Mouse (Mus musculus) v-Abl transformed pro-B cells (cell line): Measurements from ENCODE around the gene Chst3.
"Not testable (repeated sequence)": the region's sequence is repeated elsewhere in the genome, so short reads cannot be mapped to it uniquely, and the experiment has no call there.

Source experiments
- in situ Hi-C, 2 experiments: fragments of 400-800 bp; cut with MboI; formaldehyde crosslinking; loops; one replicate each; pipeline ENCODE4 v1.15.1; 2025; ENCODE audit not compliant: unreplicated experiment in 2 of 2

Gene Chst3

DNA sequence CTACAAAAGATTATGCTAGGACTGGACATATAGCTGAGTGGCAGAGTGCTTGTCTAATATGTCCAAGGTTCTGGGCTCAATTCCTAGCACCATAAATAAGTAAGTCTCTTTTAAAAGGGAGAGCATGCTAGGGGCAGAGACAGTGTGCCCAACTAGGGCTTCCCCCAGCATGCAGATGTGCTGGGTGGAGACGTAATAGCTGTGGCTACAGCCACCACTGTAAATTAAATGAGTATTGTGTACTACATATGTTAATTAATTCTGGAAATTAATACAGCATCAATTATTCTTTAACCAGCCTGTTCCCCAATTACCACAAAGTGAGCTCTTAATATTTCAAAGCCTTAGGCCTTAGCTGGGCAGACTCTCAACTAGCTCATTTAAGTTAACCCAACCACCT is 54.2 kb downstream of the Chst3 start:
- in situ Hi-C loops, result no loop called here

DNA sequence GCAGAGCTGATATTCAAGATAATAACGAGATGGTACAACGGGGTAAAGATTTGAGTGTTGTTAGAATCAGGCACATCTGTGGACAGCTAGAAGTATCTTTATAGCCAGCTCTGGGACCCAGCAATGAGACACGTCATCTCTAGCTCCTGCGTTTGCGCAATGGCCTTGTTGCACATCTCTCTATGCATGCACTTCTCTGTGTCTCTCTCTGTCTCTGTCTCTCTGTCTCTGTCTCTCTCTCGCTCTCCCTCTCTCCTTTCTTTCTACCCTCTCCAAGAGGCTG is 56.1 kb downstream of the Chst3 start:
- in situ Hi-C loops, result no loop called here

DNA sequence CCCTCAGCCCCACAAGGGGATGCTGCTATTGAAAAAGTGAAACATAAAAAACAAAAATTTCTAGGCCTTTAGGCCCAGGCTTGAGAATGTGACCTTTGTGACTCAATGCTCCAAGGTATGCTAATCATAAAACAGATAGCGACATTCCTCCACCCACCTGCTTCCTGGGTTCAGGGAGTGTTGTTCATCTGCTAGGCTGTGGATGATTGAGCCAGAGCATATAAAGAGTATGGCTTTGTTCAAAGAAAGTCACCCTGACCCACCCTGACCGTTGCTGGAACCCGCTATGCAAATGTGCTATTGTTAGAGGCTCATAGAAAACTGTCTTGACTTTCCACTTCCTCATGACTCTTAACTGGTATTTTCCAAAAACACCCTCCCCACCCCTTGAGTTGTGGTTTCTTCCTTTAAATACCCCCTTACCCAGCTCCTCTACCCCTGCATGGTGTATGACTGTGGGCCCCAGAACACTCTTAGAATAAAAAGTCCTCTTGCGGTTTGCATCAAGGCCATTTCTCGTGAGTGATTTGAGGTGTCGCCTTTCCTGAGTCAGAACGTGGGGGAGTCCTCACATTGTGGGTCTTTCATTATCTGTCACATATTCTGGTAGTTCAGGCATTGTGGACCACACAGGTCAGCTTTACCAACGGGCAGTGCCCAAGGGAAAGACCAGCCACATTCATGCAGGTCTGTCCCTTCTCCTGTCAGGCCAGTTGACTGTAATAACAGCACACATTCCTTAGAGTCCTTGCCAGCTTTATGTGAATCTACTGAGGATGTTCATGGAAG is 56.7 kb downstream of the Chst3 start:
- in situ Hi-C loops, result not testable (repeated sequence)

DNA sequence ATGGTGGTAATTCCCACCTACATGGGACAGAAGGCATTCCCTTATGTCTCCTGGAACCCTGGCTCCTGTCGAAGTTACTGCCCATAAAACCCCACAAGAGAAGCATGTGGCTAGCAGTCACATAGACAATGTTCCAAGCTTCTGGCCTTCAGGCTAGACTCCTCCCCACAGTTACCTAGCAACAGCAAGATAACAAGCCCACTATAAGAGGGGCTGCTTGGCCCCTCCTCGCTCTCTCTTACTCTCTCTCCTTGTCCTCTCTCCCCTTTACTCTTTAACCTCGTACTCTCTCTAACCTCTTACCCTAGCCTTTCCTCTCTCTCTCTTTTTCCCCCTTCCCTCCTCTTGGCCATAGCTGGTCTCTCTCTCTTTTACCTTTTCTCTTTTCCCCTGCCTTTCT is 57.7 kb downstream of the Chst3 start:
- in situ Hi-C loops, result not testable (repeated sequence)

DNA sequence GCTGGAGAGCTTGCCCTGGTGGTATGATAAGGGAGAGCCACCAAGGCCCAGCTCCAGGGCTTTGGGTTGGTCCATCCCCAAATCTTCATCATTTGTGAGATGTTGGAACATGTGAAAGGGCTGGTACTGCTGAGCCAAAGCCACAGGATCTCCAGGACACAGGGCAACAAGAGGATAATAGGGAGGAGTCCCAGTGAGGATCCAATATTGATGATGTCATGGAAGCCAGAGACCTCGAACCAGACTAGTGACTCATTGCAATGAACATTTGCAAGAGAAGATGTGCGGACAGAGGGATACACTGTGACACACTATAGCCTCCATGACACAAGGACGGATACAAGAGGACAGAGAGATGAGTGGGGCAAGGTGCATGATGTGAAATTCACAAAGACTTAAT is 60.9 kb downstream of the Chst3 start:
- in situ Hi-C loops, result loop anchor here (5.0 to 10.0 kb wide), 4 partner anchors 34 to 273 kb away; partner anchors contain the start of gene Chst3 (in 1 of the 2)

DNA sequence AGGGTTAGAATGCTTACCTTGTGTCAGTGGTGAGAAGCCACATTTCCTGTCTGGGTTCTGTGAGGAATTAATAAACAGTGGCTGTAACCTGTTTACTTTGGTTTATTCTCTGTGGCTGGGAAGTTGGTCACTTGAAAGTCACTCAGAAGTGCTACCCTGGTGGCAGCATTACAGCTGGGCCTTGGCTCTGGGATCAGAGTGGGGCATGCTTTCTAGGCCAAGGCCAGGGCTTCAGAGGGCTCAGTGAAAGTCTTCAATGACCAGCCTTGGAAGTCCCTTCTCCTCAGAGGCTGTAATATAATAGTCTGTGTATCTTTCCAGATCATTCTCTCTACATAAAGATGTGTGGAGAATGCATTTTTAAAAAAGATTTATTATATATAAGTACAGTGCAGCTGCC is 63.0 kb downstream of the Chst3 start:
- in situ Hi-C loops, result loop anchor here (5.0 to 10.0 kb wide), 4 partner anchors 36 to 271 kb away; partner anchors contain the start of gene Chst3 (in 1 of the 2)

DNA sequence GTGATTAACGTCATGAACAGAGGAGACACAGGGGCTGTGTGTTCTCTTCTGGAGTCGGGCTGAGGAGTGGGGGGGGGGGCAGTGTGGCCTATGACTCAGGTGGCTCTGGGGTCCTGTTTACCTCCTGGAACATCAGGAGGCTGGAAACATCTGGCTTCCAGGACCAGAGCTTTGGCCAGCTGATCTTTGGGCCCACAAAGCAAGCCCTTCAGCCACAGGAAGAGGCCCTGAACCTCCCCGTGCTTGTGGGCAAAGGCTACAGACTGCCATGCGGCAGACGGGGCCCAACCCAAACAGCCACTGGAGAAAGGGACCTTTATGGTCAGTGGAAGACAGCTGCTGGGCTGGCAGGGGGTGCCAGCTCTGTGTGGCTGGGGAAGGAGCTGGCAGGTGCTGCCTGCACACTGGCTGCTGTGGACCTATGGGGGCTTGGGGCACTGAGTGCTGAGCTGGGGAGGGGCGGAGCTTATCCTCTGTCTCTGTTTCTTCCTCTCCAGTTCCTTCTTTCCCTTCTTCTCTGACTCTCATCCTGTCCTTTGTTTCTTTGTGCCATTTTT is 67.9 kb downstream of the Chst3 start:
- in situ Hi-C loops, result loop anchor here (10.0 kb wide), 2 partner anchors 256 to 266 kb away; no protein-coding TSS in a partner anchor

DNA sequence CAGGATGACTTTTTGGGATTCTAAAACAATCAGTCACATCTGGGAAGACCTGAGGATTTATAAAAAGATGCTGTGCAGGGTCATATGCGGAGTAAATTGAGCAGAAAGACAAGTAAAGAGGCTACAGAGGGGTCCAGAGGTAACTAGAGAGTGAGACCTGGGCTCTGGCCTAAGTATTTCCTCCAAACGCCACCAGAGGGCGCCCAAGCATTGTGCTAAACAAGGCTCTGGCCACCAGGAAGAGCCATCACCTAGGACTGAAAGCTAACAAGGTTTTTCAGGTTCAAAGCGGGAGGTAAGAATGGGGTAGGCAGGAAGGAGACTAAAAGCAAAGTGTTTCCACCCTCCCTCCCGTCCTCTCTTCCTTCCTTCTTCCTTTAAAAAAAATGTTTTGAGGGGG is 71.0 kb downstream of the Chst3 start:
- in situ Hi-C loops, result loop anchor here (5.0 to 25.0 kb wide), 4 partner anchors 89 to 589 kb away; partner anchors contain the start of gene Gm17455 (in 1 of the 2)

DNA sequence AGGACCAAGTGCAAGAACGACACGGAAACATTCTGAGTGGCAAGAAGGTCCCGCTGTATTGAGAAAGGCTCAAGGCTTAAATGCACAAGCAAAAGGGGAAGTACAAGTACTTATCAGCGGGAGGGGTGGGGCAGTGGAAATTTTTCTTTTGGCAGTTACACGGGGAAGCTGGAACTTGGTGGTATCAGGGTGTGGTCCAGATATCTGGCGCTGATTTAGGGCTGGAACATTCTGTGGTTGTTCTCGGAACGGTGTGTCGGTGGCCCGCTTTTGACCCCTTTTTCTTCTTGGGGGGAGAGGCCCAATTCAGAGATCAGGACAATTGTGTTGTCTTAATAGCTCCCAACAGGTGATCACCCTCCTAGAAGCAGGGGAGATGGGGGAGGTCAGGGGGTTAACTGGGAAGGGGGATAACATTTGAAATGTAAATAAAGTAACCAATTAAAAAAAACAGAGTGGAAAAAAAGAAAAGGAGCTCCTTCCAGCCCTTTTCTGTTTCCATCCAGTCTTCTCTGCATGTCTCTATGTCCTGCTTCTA is 71.5 kb downstream of the Chst3 start:
- in situ Hi-C loops, result loop anchor here (5.0 to 25.0 kb wide), 4 partner anchors 90 to 590 kb away; partner anchors contain the start of gene Gm17455 (in 1 of the 2)

DNA sequence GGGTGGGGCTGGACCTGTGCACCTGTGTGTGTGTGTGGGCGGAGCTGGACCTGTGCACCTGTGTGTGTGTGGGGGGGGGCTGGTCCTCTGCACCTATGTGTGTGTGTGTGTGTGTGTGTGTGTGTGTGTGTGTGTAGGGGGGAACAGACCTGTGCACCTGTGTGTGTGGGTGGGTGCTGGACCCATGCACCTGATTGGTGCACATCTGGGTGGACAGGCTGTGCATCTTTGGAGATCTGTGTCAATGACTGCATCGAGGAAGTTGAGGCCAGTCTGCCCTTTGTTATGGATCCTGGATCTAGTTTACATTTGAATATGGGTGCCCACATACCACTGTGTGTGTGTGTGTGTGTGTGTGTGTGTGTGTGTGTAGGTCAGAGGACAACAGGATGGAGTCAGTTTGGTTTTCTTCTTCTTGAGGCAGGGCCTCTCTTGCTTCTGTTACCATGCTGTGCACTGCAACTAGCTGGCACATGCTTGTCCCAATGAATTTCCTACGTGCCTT is 77.4 kb downstream of the Chst3 start:
- in situ Hi-C loops, result loop anchor here (10.0 to 25.0 kb wide), 3 partner anchors 127 to 596 kb away; partner anchors contain the start of gene Gm17455 (in 1 of the 2)

DNA sequence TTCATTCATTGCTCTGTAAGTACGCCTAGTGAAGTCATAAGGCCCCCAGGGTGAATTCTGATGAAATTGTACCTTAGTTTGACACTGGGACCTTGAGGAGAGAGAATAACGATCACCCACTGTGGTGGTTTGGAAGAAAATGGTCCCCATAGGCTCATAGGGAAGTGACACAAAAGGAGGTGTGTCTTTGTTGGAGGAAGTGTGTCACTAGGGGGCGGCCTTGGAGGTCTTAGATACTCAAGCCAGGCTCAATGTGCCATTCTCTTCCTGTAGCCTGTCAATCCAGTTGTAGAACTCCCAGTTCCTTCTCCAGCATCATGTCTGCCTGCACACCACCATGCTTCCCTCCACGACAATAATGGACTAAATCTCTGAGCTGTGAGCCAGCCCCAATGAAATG is 78.3 kb downstream of the Chst3 start:
- in situ Hi-C loops, result loop anchor here (10.0 to 25.0 kb wide), 3 partner anchors 126 to 597 kb away; partner anchors contain the start of gene Gm17455 (in 1 of the 2)

DNA sequence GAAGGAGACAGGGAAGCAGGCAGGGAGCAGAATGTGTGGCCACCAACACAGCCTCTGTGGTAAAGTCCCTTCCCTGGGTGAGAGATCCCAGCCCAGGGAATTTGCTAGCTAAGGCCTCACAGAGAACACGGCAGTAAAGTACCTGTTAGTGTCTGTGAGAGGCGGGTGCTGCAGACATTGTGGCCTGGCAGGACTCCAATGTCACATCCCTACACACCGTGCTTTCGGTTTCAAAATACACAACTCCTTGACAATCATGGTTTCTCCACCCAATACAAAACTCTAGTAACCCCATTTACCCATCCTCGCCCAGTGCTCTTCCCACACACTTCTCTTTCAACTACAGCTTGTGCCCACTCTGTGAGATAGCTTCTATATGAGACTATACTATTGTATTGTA is 80.4 kb downstream of the Chst3 start:
- in situ Hi-C loops, result loop anchor here in 1 of 2 experiments (25.0 kb wide), 1 partner anchor 599 kb away; no protein-coding TSS in a partner anchor

DNA sequence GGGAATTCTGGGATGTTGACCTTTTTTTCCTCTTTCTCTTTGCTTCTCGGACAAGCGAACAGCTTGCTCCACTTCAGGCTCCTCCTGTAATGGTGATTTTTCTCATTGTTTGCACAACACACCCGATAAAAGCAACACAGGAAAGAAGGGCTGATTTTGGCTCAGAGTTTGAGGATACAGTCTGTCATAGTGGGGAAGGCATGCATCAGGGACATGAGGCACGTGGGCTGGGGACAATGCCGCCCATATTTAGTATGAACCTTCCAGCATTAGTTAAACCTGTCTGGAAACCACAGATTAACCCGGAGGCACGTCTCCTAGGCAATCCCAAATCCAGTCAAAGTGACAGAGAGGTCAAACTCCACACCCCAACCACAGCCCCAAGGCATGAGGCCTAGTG is 82.1 kb downstream of the Chst3 start:
- in situ Hi-C loops, result loop anchor here in 1 of 2 experiments (25.0 kb wide), 1 partner anchor 600 kb away; no protein-coding TSS in a partner anchor

DNA sequence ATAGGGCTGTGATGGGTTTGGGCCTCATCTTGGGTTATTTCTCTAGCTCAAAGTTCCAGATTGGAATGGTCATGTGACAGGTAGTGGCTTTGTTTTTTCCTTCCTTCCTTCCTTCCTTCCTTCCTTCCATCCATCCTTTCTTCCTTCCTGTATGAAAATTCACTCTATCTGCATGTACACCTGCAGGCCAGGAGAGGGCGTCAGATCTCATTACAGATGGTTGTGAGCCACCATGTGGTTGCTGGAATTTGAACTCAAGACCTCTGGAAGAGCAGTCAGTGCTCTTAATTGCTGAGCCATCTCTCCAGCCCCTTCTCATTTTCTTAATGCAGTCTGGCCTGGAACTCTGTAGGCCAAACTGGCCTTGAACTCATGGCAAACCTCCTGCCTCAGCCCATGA is 83.0 kb downstream of the Chst3 start:
- in situ Hi-C loops, result loop anchor here in 1 of 2 experiments (25.0 kb wide), 1 partner anchor 601 kb away; no protein-coding TSS in a partner anchor

DNA sequence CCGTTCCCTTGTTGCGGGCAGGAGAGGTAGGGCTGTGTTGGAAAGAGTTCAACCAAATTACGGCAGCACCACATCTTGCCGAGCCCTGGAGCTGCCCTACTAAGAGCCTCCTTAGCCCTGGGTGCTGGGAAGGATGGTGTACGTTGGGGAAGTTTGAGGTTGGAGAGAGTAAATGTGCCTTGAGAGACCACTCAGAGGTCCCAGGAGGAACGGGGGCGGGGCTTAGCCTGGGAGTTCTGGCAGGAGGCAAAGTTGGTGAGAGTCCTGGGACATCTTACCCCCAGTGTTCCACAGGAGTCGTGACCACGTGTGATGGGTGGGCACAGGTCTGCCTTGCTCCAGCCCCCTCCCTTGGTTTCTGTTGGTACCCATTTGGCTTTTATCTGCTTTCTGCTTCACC is 84.9 kb downstream of the Chst3 start:
- in situ Hi-C loops, result loop anchor here in 1 of 2 experiments (5.0 to 25.0 kb wide), 2 partner anchors 42 to 603 kb away; no protein-coding TSS in a partner anchor

DNA sequence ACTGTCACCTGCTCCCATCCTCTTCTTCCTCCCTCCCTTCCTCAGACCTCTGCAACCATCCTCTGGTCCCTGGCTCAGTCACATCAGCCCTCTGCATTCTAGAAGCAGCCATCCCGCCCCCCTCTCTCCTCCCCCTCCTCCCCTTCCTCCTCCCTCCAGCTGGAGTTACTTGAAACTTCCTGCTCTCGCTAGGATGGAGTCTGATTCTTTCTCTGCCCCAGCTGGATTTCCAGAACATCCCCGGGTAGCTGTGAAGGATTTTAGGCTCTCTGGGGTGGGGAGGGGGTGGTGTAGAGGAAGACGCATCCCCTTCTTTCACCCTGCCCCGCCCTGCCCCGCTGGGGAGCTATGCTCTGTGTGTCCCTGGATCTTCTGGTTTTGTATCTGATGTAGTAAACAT is 85.6 kb downstream of the Chst3 start:
- in situ Hi-C loops, result loop anchor here in 1 of 2 experiments (5.0 to 25.0 kb wide), 2 partner anchors 41 to 604 kb away; no protein-coding TSS in a partner anchor
